Mouse (Mus musculus) heart, postnatal 14 days (tissue): ENCODE measurements around the gene Gm5089. TPM values are rescaled to one million over a fixed set of nuclear protein-coding genes. Genes with fewer than 3 reads are reported as not detected.

Source experiments
- DNase-seq, 2 experiments: peaks; one replicate each; pipeline ENCODE4 v3.0.0; 2021 to 2022
- intact Hi-C: fragments of 180-260 bp; cut with DNase I; formaldehyde crosslinking; loops from one replicate; pipeline ENCODE4 v1.15.1; 2025
- total RNA-seq, 2 experiments: library from RNA; stranded (reverse); gene quantifications; 2 replicates each; pipeline ENCODE4 v1.2.3; 2021

Gm5089 gene
- total RNA-seq, 2 experiments from 2014 or later, result not detected

DNA sequence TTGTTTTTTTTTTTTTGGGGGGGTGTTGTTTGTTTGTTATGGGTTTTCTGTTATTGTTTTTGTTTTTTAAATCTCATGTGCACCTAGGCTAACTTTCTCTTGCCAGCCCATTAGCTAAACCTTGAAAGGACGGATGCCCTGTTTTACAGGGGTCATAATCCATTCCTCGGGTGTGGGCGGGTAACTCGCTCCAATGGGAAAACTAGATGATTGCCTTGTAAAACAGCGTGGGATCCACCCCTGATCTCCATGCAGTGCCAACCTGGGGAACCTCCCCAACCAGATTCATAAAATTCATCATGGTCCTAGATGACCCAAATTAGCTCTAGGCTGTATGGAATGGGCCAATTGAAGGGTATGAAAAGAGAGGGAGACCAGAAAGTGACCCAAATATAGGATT is 51.0 kb downstream of the Gm5089 start:
- intact Hi-C loops, result no loop called here
- no peak for DNase-seq

DNA sequence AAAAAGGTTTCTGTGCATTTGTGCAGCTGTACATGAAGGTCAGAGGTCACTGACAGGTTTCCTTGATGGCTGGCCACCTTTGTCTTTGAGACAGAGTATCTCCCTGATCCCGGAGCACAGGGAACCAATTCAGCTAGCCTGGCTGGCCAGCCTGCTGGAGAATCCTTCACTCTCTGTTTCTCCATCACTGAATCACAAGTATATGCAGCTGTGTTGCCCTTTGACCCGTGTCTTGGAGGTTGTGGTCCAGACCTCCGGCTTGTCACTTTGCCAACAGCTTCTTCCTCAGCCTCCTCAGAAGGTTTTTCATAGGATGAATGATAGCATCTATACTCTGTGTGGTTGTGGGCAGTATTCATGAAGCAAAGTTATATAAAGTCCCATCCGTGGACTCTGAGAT is 52.2 kb downstream of the Gm5089 start:
- DNase-seq, result no peak
- intact Hi-C loops, result no loop called here

DNA sequence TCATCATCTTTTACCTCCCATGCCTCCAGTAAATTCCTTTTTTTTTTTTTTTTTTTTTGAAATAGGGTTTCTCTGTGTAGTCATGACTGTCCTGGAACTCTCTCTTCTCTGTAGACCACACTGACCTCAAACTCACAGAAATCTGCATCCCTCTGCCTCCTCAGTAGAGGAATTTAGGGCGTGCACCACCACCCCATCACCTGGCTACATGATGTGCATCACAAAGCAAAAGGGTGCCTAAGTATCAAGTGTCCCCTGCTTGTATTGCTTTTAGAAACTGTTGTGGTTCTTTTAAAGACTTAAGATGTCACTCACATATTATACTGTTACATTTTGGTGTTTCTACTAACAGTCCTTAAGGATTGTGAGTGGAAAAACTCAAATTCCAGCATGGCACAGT is 57.8 kb downstream of the Gm5089 start:
- intact Hi-C loops, result no loop called here

DNA sequence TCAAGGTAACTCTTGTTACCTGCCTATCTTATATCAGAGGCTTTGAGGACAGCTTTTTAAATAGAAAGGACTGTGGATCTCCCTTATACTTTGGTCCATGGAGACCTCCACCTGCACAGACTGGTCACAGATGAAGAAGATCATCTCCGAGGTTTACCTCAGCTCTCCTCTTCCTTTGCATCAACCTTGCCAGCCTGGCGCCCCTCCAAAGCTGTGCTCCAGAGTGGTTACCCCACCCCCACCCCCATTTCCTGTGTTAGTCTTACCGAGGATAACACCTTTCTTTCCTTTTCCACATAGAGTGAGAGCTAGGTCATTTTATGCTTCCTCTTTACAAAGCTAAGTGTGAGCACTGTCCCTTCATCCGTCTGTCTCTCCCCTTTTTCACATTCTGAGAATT is 60.0 kb downstream of the Gm5089 start:
- intact Hi-C loops, result no loop called here
- DNase-seq, result no peak

More for the DNA sequence above, 57.8 kb downstream of the Gm5089 start:
- DNase-seq, result no peak

DNA sequence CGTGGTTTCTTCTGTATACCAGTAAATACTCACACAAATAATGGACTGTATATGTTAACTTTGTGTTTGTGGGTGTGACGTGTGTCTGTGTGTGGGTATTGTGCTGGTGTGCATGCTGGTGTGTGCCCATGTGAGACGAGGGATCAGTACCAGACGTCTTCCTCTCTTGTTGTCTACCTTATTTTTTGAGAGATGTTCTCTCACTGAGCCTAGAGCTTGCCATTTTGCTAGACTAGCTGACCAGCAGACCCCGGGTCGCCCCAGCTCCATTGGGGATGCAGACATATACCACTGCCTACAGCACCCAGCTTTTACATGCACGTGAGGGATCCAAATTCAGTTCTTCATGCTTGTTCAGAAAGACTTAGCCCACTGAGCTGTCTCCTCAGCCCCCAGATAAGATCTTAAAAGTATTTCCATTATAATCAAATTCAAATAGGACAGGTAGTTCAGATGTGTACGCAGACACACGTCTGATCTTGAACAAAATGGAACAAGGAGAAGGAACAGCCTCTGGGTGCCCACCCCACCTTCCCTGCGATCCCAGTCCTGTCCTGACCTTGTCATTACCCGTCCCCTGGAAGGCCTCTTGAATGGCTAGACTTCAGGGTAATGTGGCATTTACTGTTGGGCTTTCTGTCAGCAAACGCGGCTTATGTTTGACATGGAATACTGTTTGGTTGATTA is 61.1 kb downstream of the Gm5089 start:
- DNase-seq, result no peak
- intact Hi-C loops, result no loop called here

DNA sequence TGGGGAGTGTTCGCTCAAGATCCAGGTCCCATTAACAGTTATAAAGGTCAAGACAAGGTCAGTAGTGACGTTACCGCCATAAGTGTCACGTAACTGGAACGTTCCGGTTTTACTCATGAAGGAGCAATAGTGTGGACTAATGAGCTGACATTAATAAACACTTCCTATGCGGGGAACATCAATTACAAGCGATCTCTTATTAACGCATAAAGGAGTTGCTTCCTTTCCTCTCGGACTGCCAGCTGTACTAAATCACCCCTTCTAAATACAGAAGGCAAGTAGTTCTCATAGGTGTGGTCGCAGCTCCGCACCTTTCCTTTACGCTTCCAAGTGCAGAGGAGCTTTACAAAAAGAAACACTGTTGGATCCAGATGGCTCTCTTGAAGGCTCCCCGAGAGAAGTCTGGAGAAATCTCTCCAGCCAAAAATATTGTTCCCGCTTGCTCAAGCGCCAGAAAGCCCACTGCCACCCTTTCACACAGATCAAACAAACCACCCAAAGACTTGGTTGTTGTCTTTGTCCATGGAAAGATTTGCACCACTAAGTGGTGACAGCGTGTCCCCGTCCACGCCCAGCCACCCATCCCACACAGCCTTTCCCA is 62.4 kb downstream of the Gm5089 start:
- no peak for DNase-seq
- intact Hi-C loops, result no loop called here

DNA sequence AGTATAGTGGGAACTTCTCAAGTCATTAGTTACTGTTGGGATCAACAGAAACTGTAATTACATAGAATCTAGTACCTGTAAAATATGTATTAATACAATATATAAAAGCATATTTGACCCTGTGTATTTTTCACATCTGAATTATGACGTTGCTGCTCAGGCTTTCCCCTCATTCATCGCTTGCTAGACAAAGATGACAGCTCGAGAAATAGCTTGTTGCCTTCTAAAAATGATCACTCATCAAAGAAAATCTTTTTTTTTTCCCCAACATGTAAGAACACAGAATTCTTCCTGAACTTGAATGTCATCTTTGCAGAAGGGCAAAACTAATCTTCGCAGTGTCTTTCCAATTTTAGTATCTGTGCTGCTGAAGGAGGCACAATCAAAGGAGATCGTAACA is 63.1 kb downstream of the Gm5089 start:
- intact Hi-C loops, result no loop called here

DNA sequence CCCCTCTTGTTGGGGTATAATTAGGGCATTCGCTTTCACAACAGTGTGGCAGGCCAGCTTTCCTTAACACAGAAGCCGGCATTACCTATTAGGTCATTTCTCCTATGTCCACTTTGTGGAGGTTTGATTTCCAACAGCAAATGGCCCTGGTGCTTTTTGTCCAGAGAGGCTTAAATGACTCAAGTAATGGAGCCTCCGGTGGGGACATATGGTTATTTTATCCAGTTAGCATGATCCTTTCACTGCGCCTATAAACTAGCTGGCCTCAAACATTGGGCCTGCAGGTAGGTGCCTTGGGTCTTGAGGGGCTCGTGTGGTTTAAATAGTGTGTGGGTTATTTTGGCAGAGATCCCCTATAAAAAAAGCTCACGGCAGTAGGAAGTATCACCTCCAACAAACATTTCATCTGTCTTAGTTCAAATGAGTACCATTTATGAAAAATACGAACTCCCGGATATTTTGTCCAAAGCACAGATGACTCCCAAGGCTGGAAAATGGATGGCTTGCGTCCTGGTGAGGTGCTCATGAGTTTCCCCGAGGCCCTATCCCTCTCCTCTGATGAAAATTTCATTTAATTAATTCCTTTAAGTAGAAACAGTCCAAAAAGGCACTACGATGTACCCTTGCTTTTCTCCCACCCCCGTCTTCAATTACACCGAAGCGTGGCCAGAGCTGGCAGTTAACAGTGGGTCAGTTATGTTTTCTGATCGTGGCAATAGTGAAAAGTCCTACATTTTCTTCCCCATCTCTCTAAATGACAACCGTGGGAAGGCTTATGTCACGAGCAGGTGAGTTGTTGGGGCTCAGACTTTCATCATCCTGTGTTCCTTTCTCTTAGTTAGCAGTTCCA is 64.4 kb downstream of the Gm5089 start:
- intact Hi-C loops, result no loop called here
- DNase-seq, result no peak

More for the DNA sequence above, 63.1 kb downstream of the Gm5089 start:
- DNase-seq, result no peak

DNA sequence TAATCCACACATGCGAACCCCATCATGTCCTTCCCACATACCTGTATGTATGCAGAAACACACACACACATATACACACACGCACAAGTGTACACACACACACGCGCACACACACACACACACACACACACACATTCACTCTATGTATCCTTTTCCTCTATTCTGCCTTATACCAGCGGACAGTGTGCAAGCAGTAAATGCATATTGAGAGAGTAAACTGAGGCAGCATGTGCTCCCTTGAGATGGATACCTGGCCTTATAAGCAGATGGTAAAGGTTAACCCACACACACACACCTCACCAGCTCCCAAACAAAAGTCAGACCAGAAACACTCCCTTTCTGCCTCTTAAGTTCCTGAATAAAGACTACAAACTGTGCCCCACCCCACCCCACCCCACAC is 65.2 kb downstream of the Gm5089 start:
- intact Hi-C loops, result no loop called here
- DNase-seq, result no peak

DNA sequence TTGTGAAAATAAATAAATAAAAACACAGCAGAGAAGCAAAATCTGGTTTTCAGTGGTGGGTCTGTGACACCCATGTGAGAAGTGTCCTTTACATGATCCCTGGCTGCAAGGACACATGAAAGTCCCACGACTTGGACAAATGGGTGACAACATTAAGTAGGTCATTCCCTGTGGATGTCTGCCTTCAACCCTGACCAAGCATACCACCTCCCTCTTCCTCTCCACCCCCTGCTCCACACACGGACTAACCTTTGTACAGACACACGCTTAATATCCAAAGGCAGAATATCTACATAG is 65.7 kb downstream of the Gm5089 start:
- DNase-seq, result no peak
- intact Hi-C loops, result no loop called here

Other genes with a start within 250 kb of the Gm5089 start
- gene Zic5, start 14.6 kb upstream of the Gm5089 start, total RNA-seq, result not detected
- under 1 TPM in 1 of 2 experiments, not detected in 1; 0.22 TPM for gene Zic2, start 24.3 kb upstream of the Gm5089 start, total RNA-seq
- not detected for gene Gm10837, start 39.5 kb upstream of the Gm5089 start, total RNA-seq
- 10 to 100 TPM; 58.6 to 63.4 TPM for gene Pcca, start 83.2 kb upstream of the Gm5089 start, total RNA-seq